Mouse (Mus musculus): ENCODE data around the gene Pls1. TPM values are rescaled to one million over a fixed set of nuclear protein-coding genes. Genes with fewer than 3 reads are reported as not detected.

The Pls1 gene
- total RNA-seq (2023) = 1 to 10 TPM in 1 of 2 experiments, under 1 TPM in 1; 0.70 to 1.8 TPM

DNA sequence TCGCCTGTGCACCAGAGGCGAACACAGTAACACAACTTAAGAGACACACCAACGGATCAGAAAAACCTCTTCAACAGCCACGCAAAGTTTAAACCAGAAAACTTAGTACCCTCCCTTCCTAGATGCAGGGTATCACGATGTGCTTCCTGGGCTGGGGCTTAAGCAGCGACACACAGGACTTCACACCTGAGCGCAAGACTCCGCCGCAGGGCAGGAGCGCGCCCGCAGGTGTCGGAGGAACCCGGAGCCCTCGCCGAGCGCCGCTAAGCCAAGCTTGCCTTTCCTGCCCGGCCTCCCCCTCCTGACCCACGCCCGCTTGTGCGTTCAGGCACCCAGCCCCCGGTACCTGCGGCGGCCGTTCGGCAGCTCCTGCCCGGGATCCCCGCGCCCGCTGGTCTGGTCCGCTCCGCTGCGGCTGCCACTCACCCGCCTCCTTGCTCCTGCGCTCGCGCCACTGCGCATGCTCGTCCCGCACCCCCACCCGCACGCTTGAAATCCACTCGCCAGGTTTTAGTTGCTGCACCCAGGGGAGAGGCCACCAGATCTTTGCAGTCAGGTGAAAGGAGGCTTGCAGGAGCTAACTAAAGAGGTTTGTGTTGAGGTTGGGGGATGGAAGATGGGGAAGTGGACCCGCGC is at the start of gene Pls1:
TSS of gene Pls1 (minus strand) at position 487 of the 636 bp plus-strand sequence.

DNA sequence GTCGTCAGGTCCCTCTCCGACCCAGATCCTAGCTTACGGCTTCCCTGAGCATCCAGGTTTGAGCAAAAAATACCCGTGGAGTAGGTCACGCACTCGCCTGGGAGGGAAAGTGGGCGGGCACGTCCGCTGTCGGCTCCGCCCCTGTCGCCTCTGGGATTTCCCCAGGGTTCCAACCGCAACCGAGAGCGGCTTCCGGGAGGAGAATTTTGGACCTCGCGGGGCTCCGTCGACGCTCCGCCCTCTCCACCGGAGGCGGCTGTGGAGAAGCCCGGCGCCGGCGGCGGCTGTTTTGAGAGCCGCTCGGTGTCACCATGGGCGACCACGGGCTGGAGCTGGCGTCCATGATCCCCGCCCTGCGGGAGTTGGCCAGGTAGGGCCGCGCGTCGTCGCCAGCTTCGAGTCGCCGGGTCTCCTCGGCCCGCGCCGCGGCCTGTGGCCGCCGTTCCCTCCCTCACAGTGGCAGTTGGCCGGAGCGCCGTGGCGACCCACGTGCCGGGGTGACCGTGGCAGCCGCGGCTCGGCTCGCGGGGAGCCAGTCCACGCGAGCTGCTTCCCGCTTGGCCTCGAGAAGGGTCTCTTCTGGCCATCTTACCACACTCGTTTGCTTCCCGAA is 12.4 kb upstream of the Pls1 start, which contains the start of gene Atr:
TSS of gene Atr (plus strand) at position 184 of the 613 bp plus-strand sequence.

DNA sequence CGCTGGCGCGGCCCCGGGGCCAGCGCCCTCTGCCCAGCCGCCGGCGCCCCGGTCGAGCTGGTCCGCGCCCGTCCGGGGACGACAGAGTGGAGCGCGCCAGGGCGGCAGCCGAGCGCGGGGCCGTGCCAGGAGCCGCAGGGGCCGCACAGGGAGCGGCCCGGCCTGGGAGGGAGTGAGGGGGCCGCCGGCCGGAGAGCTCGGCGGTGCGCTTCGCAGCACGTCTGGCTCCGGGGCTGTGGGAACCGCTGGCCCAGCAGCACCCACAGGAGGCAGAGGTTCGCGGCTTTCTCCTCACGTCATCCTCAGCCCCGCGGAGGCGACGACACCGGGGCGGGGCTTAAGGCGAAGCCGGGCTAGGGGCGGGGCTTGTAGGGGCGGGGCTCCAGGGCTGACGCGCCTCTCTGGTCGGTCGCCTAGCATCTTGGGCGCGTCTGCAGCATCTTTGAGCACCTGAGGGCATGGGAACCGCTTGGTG is 95.0 kb downstream of the Pls1 start, which contains the start of gene Trpc1:
TSS of gene Trpc1 (minus strand) at position 339 of the 475 bp plus-strand sequence.

Other genes starting within 250 kb of the Pls1 start
- gene Pcolce2, start 207.7 kb downstream of the Pls1 start, total RNA-seq (2023) = not detected
- gene Trpc1, start 94.9 kb downstream of the Pls1 start, total RNA-seq (2023) = under 1 TPM in 1 of 2 experiments, not detected in 1; 0.44 TPM
- 10 to 100 TPM; 36.3 to 42.7 TPM for gene Atr, start 12.3 kb upstream of the Pls1 start, total RNA-seq (2023)
- 10 to 100 TPM; 54.6 to 56.0 TPM for gene Xrn1, start 109.4 kb upstream of the Pls1 start, total RNA-seq (2023)

Data from B cell, adult 67 days (primary cell).